Mouse (Mus musculus) adrenal gland, adult 8-10 months (tissue): Measurements from ENCODE around the gene Kcnb1. TPM values are rescaled to one million over a fixed set of nuclear protein-coding genes. Genes with fewer than 3 reads are reported as not detected.

Experiments
- DNase-seq: peaks from one replicate; pipeline ENCODE4 v3.0.0; 2022
- total RNA-seq, 4 experiments: library from RNA; stranded (reverse); gene quantifications; 2 replicates each; pipeline ENCODE4 v1.2.4; 2022

Gene Kcnb1
- total RNA-seq, 4 experiments from 2014 or later: 12.6 to 27.7 (median 18.8) TPM

DNA sequence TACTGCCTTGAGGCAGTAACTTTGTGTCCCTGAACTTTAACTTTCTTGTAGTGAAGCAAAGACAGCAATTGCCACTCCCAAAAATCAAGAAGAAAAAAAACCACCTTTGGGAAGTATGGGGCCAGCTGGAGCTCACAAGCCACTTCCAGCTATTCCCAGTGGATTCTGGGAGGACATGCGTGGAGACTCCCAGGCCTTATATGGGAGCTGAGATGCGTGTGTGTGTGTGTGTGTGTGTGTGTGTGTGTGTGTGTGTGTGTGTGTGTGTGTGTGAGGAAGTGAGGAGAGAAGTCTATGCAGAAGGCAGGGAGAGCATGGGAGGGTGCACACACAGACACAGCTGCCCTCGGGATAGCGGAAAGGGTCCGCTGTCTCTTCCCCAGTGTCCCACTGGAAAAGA is 62.6 kb downstream of the Kcnb1 start:
- no peak for DNase-seq

DNA sequence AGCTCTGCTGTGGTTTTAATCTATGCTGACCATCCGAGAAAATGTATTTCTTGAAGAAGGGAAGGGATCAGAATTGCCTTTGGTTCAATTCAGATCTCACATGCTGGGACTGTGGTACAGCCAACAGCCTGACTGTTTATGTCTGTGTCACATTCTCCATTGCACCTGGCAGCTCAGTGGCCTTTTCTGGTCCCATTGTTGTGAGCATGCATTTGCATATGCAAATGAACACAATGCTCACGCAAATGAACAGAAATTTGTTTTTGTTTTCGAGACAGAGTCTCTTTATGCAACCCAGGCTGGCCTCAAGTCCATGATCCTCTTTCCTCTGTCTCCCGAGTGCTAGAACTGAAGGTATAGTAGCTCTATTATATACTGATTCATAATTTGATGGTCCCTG is 64.2 kb downstream of the Kcnb1 start:
- no peak for DNase-seq

DNA sequence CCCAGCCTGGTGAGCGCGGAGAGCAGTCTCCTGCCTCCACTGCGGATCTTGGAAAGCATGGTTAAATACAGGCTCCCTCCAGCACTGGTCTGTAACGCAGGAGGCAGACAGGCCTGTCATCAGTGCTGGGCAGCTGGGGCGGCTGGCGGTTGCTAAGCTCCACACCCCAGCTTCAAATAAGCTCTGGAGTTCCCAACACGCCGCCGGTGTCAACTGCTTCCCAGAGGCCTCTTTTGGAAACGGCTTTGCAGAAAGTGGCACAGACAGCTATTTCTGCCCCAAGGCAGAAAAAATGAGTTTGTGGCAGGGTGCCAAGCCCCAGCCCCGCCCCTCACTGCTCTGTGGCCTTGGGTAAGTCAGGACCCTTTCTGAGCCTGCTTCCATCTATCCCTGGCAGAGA is 66.0 kb downstream of the Kcnb1 start:
- DNase-seq: no peak

GRCm38 (mm10) chr2:167122737-167123136 is 67.2 kb downstream of the Kcnb1 start:
- no peak for DNase-seq

DNA sequence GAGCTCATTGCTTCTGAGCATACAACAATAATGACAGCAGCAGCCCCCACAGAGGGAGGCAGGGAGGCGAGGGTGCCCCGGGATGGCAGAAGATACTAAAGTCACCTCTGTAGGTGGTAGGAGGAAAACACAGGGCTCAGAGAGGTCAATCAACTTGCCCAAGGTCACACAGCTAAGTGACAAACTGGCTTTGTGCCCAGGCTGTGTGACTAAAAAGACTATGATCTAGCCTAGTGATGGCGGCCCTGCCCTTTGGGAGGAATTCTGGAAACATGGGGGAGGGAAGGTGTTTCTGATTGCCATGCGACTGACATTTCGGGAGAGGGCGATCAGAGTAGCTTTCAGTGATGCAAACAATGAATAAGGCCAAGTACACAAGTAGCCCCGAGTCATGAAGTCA is 68.0 kb downstream of the Kcnb1 start:
- DNase-seq: peak; percentile 39

GRCm38 (mm10) chr2:167121228-167121627 is 68.7 kb downstream of the Kcnb1 start:
- DNase-seq: peak; percentile 66

DNA sequence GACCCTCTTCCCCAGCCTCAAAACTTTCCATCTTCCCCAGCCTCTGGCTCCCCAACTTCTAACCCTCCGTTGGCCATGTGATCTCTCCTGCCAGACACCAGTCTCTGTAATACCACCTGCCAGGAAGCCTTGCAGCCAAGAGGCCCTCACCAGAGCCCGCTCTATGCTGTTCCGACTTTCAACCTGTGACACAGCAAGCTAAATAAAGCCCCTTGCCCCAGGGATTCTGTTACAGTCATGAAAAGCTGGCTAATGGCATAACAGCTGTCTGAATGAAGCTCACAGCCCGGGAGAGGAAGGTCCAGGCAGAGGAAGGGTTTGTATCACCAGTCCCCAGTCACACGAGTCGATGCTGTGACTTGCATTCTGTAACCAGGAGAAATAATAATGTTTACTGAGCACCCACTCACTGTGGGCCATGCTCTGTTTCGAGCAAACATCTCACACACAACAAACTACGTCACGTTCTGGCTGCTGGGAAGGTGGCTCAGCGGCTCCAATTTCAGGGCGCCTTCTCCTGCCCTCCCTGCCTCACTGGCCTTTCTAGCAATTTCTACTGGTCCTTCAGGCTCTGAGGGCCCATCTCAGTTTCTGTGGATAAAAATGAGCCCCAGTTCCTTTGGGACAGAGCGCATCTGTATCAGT is 69.6 kb downstream of the Kcnb1 start:
- no peak for DNase-seq

DNA sequence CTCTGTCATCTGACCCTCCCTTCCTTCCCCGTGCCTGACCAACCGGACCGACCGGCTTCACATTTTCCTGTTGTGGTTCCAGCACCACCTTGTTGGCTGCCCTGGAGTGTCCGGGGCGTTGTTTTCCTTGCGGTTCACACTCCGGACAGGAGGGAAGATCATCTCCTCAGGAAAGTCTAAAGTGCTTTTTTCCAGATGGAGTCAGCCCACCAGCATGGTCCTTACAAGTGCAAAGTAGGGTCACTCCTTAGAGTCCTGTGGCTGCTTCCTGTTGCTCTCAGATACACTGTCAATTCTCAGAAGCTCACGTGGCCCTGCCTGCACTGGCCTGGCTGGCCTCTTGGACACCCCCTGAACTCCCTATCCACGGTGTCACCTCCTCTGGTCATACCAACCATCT is 71.9 kb downstream of the Kcnb1 start:
- DNase-seq: peak; percentile 58

GRCm38 (mm10) chr2:167112737-167113136 is 77.2 kb downstream of the Kcnb1 start:
- peak; percentile 60 for DNase-seq

- no peak for DNase-seq
Measured at GRCm38 (mm10) chr2:167112259-167112658, 77.7 kb downstream of the Kcnb1 start.

- DNase-seq: no peak
Measured at GRCm38 (mm10) chr2:167109506-167109905, 80.4 kb downstream of the Kcnb1 start.

DNA sequence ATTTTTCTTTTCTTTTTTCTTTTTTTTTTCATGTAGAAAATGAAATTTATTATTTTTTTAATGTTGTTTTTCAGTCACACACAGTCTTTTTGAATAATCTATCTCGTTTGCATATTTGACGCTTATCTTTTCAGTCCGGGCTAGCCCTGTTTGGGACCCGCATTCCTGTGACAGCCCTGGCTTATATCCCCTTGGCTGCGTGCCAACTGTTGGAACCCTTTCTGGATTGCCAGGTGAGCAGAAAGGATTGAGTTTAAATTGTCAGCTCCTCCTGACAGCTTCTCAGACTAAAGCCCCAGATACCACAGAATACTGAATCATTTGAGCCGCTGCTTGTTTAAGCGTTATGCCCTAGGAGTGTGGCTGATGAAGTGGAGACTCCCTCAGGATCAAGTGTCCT is 86.4 kb downstream of the Kcnb1 start:
- no peak for DNase-seq

DNA sequence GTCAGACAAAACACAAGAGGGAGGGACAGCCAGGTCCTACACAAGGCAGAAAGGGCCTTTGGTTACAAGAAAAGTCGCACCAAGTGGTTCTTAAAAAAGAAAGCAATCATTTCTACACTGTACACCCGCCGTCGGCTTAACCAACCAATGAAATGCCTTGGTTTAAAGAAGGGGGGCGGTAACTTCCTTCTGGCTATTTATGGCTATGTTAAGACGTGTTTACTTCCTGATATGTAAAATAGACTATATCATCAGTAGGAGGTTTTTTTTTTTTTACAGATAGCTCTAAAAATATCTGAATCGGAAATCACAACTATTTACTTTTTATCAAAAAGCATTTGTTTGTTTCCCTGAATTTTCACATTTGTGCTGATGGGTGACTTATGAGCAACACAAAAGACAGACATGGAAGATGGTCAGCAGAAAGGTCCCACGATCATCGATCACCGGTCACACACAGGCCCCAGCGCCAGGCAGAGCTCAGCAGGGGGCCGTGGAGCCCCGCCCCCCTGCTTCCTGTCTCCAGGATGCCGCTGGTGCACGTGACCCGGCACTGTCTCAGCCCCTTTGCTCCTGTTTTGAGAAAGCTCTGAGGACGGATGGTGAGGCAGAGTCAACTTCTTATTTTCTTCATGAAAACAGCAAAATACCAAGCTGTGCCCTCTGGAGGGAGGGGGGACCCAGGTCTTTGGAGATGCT is 88.1 kb downstream of the Kcnb1 start:
- no peak for DNase-seq

DNA sequence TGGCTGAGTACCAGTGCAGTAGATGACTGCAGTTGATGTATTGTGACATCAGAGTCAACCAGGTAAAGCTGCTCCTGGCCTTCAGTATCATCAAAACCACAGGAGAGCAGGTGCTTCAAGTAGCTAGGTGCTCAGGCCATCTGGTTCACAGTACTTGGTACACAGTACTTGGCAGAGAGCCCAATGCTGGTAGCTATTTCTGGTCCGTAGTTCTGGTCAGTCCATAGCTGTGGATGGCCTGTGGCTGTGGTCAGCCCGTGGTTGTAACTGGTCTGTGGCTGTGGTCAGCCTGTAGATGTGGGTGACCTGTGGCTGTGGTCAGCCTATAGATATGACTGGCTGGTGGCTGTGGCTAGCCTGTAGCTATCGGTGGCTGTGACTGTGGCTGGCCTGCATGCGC is 95.3 kb downstream of the Kcnb1 start:
- DNase-seq: no peak

DNA sequence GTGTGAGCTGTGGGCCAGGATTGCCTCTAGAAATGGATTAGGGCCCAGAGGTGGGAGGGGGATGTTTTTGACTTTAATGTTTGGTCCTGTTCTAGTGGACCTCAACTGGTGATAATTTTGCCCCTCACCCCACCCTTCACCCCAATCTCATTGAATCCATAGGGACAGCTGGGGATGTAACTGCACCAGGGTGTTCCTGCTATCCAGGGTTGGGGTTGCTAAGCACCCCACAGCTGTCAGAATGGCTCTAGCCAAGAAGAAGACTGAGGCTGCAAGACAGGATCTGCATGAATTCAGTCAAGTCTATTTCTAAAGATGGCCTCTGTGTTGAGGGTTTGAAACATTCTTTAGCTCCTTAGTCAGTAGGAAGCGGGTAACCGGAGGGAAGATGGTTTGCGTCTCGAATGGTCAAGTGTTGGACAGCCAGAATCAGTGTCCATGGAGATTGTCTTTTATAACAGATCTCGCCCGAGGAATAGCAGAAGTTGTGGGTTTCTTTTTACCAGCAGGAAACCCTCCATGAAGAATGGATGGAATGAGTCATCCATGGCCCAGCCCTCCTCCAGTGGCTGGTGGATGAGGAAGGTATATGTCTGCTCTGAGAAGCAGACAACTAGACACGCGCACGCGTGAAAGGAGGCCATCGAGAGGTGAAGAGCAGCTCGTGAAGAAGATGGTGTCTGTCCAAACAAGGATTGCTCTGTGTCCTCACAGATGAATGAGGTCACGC is 96.6 kb downstream of the Kcnb1 start:
- DNase-seq: no peak

- no peak for DNase-seq
Measured at GRCm38 (mm10) chr2:167090271-167090670, 99.7 kb downstream of the Kcnb1 start.

GRCm38 (mm10) chr2:167086836-167087235 is 103.1 kb downstream of the Kcnb1 start:
- no peak for DNase-seq

GRCm38 (mm10) chr2:167086092-167086491 is 103.9 kb downstream of the Kcnb1 start:
- DNase-seq: no peak

DNA sequence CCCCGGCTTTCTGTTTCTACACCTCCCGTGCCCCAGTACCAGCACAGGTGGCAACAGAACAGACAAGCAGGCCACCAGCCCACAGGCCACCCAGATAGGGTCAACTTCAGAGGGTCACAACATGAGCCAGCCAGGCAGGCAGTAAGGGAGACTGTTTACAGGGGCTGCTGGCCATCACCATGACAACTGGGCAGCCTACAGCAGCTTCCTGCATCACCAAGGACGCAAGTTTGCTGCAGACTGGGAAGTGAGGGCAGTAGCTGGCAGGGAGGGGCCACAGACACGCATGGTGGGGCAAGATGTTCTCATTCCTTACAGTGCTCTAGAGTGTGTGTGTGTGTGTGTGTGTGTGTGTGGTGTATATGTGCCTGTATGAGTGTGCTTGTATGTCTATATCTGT is 108.3 kb downstream of the Kcnb1 start:
- DNase-seq: no peak

GRCm38 (mm10) chr2:167081135-167081534 is 108.8 kb downstream of the Kcnb1 start:
- DNase-seq: no peak

DNA sequence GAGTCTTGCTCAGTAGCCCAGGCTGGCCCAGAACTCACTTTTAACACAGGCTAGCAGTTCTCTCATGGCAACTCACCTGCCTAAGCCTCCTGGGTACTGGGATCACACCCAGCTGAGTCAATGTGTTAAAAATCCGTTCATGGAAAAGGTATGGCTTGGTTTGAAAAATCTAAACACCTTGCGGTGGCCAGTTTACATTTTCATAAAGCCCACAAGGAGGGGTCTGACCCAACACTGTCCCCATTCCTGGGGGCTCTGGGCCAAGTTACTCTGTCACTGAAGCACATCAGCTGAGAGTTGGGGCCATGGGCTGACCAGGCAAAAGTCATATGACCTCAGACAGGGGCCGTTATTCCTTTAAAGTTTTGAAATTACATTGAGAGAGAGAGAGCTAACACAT is 109.6 kb downstream of the Kcnb1 start:
- DNase-seq: no peak

DNA sequence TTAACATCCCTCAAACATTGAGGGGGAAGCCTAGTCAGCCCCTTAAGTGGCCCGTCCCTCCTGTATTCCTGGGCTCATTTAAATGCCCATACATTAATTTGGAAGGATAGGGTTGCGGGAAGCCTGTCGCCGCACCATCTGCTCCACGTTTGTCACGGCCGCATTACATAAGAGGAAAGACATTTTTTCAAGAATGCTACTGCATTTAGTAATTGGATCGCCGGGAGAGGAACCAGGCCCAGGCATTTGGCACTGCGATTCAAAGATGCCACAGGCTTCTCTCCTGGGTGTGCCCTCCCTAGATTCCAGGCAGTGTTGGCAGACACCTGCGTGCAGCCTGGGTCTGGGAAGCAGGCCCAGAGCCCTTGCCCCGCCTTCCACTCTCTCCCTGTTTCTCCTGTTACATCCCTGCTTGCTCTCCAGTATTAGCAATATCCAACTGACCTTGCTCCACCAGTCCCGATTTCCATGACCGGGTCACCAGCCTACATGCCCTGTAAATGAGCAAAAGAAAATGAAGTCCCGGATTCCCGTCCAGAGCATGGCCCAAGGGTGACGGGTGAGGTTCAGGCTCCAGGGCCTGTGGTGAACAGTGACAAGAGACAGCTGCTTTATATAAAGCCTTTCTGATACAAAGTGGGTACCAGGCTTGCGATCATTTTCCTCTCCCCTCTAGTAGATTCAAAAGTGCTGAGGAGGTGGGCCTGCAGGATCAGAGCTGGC is 110.3 kb downstream of the Kcnb1 start:
- no peak for DNase-seq

DNA sequence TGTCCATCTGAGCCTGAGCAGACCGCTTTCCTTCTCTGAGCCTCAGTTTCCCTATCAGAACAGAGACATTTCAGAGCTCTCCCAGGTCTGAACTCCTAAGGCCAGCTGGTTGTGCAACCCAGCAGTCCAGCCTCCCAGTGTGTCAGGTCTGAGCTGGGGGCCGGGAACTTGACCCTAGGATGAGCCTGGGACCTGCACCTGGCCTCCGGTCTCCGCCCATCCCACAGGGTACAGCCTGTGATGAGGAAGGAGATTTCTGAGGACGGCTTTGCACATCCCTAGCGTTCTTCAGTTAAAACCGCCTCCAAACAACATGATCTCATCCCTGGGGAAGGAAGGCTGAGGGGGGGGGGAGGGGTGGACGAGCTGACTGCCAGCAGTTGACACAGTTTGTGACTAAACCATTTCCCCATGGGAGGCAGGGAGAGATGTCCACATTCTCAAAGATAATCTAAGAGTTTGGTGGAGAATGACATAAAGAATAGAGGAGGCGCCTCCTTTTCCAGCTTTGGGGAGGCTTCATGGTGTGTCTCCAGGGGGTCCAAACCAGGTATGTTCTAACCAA is 110.9 kb downstream of the Kcnb1 start:
- no peak for DNase-seq
